Mouse (Mus musculus): ENCODE results near the gene Ebp. TPM values are rescaled to one million over a fixed set of nuclear protein-coding genes. Genes with fewer than 3 reads are reported as not detected.

The Ebp gene
- polyA plus RNA-seq, 1 experiment from 2014 or later: 37.4 TPM

- 90% methylated on average over 2 of the region's 2 CpGs for WGBS
- DNase-seq (ENCODE audit: low spot score): no peak
Observed at GRCm38 (mm10) chrX:8178871-8179270, 14.4 kb downstream of the Ebp start.

GRCm38 (mm10) chrX:8175504-8176385, 17.6 kb downstream of the Ebp start, which contains the start of gene Tbc1d25:
Tbc1d25 (minus strand) TSS chrX:8176181.
- Histone ChIP-seq H3K9me3 (peaks cover 4% of the 10 kb centered on the region; the same call in 1 of the 2 replicates), H3K36me3 (0 out of 2 replicates have a peak, but pooled peaks cover 5% of the 10 kb centered on the region), H3K27ac (peak within 1 kb of the TSS; percentile 79), H3K4me3 (peak within 1 kb of the TSS; percentile 62), H3K4me1 (replicated peaks) (peaks cover 9% of the 10 kb centered on the region; the same call in 1 of the 2 replicates), H3K27me3 (ENCODE audit: insufficient read depth, poor library complexity, severe bottlenecking) (no peaks in the 10 kb centered on the region)
- peak; percentile 81 for DNase-seq (ENCODE audit: low spot score)
- WGBS: 12% methylated on average over 56 of the region's 56 CpGs

More at GRCm38 (mm10) chrX:8178871-8179270, 14.4 kb downstream of the Ebp start:
- no peak overlapping the region for H3K27ac ChIP-seq
- peaks cover 9% of the 10 kb centered on the region; the same call in 1 of the 2 replicates for H3K4me1 ChIP-seq (replicated peaks)
- no peak overlapping the region for H3K4me3 ChIP-seq
- H3K27me3 ChIP-seq (ENCODE audit: insufficient read depth, poor library complexity, severe bottlenecking): no peaks in the 10 kb centered on the region
- no peaks in the 10 kb centered on the region for H3K36me3 ChIP-seq
- peaks cover 4% of the 10 kb centered on the region; the same call in 1 of the 2 replicates for H3K9me3 ChIP-seq

GRCm38 (mm10) chrX:8175169-8175503, 18.2 kb downstream of the Ebp start:
- H3K9me3 ChIP-seq: peaks cover 4% of the 10 kb centered on the region; the same call in 1 of the 2 replicates
- H3K27me3 ChIP-seq (ENCODE audit: insufficient read depth, poor library complexity, severe bottlenecking): no peaks in the 10 kb centered on the region
- peak overlapping the region; percentile 62 for H3K4me3 ChIP-seq
- no peak for DNase-seq (ENCODE audit: low spot score)
- peaks cover 9% of the 10 kb centered on the region; the same call in 1 of the 2 replicates for H3K4me1 ChIP-seq (replicated peaks)
- peak overlapping the region; percentile 79; the same call in 1 of the 2 replicates for H3K27ac ChIP-seq
- 11% methylated on average over 4 of the region's 4 CpGs for WGBS
- 0 out of 2 replicates have a peak, but pooled peaks cover 7% of the 10 kb centered on the region for H3K36me3 ChIP-seq

GRCm38 (mm10) chrX:8167716-8168647, 25.3 kb downstream of the Ebp start:
- Histone ChIP-seq H3K27ac (no peak overlapping the region), H3K4me1 (replicated peaks) (no peaks in the 10 kb centered on the region), H3K4me3 (no peak overlapping the region), H3K36me3 (peaks cover 19% of the 10 kb centered on the region; the same call in 1 of the 2 replicates), H3K9me3 (no peaks in the 10 kb centered on the region), H3K27me3 (ENCODE audit: insufficient read depth, poor library complexity, severe bottlenecking) (no peaks in the 10 kb centered on the region)
- DNase-seq (ENCODE audit: low spot score): no peak
- WGBS: 94% methylated on average over 10 of the region's 10 CpGs

- 86% methylated on average over 4 of the region's 4 CpGs for WGBS
- Histone ChIP-seq H3K27ac (no peak overlapping the region), H3K36me3 (0 out of 2 replicates have a peak, but pooled peaks cover 6% of the 10 kb centered on the region), H3K4me3 (no peak overlapping the region), H3K27me3 (ENCODE audit: insufficient read depth, poor library complexity, severe bottlenecking) (no peaks in the 10 kb centered on the region), H3K4me1 (replicated peaks) (no peaks in the 10 kb centered on the region), H3K9me3 (no peaks in the 10 kb centered on the region)
- DNase-seq (ENCODE audit: low spot score): no peak
Observed at GRCm38 (mm10) chrX:8164471-8164870, 28.8 kb downstream of the Ebp start.

- no peak overlapping the region for H3K27ac ChIP-seq
- no peak for DNase-seq (ENCODE audit: low spot score)
- H3K4me3 ChIP-seq: no peak overlapping the region
- 89% methylated on average over 5 of the region's 5 CpGs for WGBS
- H3K9me3 ChIP-seq: no peaks in the 10 kb centered on the region
- H3K27me3 ChIP-seq (ENCODE audit: insufficient read depth, poor library complexity, severe bottlenecking): no peaks in the 10 kb centered on the region
- no peaks in the 10 kb centered on the region for H3K36me3 ChIP-seq
- H3K4me1 ChIP-seq (replicated peaks): no peaks in the 10 kb centered on the region
Observed at GRCm38 (mm10) chrX:8163076-8163475, 30.2 kb downstream of the Ebp start.

- H3K4me3 ChIP-seq: peak within 1 kb of the TSS; percentile 66
- DNase-seq (ENCODE audit: low spot score): peak; percentile 83
- peaks cover 13% of the 10 kb centered on the region for H3K4me1 ChIP-seq (replicated peaks)
- peaks cover 36% of the 10 kb centered on the region for H3K36me3 ChIP-seq
- 19% methylated on average over 65 of the region's 65 CpGs for WGBS
- H3K27ac ChIP-seq: peak within 1 kb of the TSS; percentile 97
- 0 out of 2 replicates have a peak, but pooled peaks cover 10% of the 10 kb centered on the region for H3K9me3 ChIP-seq
- H3K27me3 ChIP-seq (ENCODE audit: insufficient read depth, poor library complexity, severe bottlenecking): no peaks in the 10 kb centered on the region
Observed at GRCm38 (mm10) chrX:8145153-8145991, 47.9 kb downstream of the Ebp start, which contains the start of gene Rbm3. Rbm3 (minus strand) TSS chrX:8145880.

GRCm38 (mm10) chrX:8143750-8144149, 49.6 kb downstream of the Ebp start:
- Histone ChIP-seq H3K27me3 (ENCODE audit: insufficient read depth, poor library complexity, severe bottlenecking) (no peaks in the 10 kb centered on the region), H3K27ac (no peak overlapping the region), H3K4me3 (peak overlapping the region; percentile 66), H3K36me3 (peaks cover 52% of the 10 kb centered on the region), H3K9me3 (0 out of 2 replicates have a peak, but pooled peaks cover 10% of the 10 kb centered on the region), H3K4me1 (replicated peaks) (peaks cover 13% of the 10 kb centered on the region)
- no peak for DNase-seq (ENCODE audit: low spot score)
- 78% methylated on average over 7 of the region's 7 CpGs for WGBS

- Histone ChIP-seq H3K27ac (no peak overlapping the region), H3K9me3 (0 out of 2 replicates have a peak, but pooled peaks cover 10% of the 10 kb centered on the region), H3K4me3 (no peak overlapping the region), H3K4me1 (replicated peaks) (peaks cover 13% of the 10 kb centered on the region), H3K27me3 (ENCODE audit: insufficient read depth, poor library complexity, severe bottlenecking) (no peaks in the 10 kb centered on the region), H3K36me3 (peaks cover 57% of the 10 kb centered on the region)
- DNase-seq (ENCODE audit: low spot score): no peak
- WGBS: 90% methylated on average over 7 of the region's 7 CpGs
Observed at GRCm38 (mm10) chrX:8142948-8143347, 50.4 kb downstream of the Ebp start.

- whole genome bisulfite sequencing: 79% methylated on average over 3 of the region's 3 CpGs
- H3K27me3 ChIP-seq (ENCODE audit: insufficient read depth, poor library complexity, severe bottlenecking): no peaks in the 10 kb centered on the region
- H3K36me3 ChIP-seq: peaks cover 63% of the 10 kb centered on the region
Observed at GRCm38 (mm10) chrX:8141058-8141457, 52.3 kb downstream of the Ebp start.

GRCm38 (mm10) chrX:8140446-8140845, 52.9 kb downstream of the Ebp start:
- Histone ChIP-seq H3K36me3 (peaks cover 63% of the 10 kb centered on the region), H3K4me1 (replicated peaks) (peaks cover 8% of the 10 kb centered on the region), H3K27ac (no peak overlapping the region), H3K27me3 (ENCODE audit: insufficient read depth, poor library complexity, severe bottlenecking) (no peaks in the 10 kb centered on the region), H3K9me3 (0 out of 2 replicates have a peak, but pooled peaks cover 10% of the 10 kb centered on the region), H3K4me3 (no peak overlapping the region)
- no peak for DNase-seq (ENCODE audit: low spot score)
- 94% methylated on average over 2 of the region's 2 CpGs for WGBS

More at GRCm38 (mm10) chrX:8141058-8141457, 52.3 kb downstream of the Ebp start:
- Histone ChIP-seq H3K4me1 (replicated peaks) (peaks cover 8% of the 10 kb centered on the region), H3K9me3 (0 out of 2 replicates have a peak, but pooled peaks cover 10% of the 10 kb centered on the region), H3K27ac (no peak overlapping the region), H3K4me3 (no peak overlapping the region)
- DNase-seq (ENCODE audit: low spot score): no peak

Data from hindbrain, embryonic 10.5 days (tissue).